Mouse (Mus musculus): Measurements from ENCODE around the gene Sit1.

DNA sequence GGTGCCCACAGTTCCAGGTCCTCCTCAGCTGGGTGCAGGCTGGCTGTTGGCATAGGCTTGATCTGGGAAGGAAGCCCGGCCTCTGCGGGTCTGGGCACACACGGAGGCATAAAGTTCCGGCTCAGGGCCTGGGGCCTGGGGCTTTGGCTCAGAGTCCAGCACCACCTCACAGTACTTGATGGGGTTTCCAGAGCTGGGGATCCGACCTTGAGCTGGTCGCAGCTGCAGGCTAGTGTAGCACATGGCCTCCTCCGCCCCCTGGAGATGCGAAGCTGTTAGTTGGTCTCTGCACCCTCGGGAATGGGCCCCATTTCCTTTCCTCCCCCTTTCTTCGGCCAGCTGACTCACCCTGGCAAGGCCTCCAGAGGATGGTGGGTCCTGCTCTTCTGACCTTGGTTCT lies 943 bp downstream of the Sit1 start:
- TF ChIP-seq GATA1 (IDR thresholded peaks at IDR 0.05; ENCODE audit: low read length) = no peak
- TF ChIP-seq TAL1 (IDR thresholded peaks at IDR 0.05; ENCODE audit: low read length) = no peak

Data from erythroblast, embryonic 14.5 days (primary cell).